Mouse (Mus musculus): ENCODE measurements at regions not wholly inside any gene's neighbourhood (a gene's known extent, or its start where the extent isn't known, plus 50 kb on each side); places are given as distances from the start of the nearest gene placed in this dataset.

DNA sequence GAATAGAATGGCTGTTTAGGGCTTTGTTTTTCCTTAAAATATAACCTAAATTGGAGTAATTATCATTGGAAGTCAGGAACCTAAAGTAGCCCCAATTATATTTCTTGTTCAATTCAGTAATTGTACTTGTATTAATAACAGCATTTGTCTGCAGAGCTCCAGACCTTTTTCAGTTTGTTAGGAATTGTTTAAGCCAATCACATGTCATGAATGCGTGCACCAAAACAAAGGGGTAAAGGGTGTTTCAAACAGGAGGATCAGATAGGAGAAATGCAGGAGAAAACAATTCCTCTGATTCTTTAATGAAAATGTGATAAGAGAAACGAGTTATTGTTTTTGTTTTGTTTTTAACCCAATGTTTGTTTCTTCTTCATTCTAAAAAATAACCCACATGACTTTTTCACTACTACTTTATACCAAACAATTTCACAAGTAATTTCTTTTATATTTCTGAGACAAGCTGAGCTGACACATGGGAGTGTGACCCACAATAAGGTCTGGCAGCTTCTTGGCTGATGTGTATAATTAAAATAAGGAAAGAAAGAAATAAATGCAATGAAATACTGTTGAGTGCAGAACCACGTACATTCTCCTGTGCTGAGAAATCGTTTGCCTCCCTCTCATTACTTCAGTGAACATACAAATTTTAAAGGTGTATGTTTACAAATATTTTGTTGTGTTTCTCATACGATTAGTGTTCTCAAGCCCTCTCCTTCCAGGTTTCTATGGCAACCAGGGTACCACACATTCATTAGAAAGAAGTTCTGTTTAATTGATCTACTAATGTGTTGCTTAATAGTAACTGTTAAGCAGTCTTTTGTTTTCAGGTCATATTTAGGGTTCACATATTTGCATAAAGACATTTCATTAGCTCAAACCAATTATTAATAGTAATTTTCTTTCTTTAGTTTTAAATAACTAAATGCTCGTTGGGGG is 397.7 kb downstream of the Isl1 start:
- Histone ChIP-seq H3K27me3 (no peaks in the 10 kb centered on the region), H3K9me3 (no peaks in the 10 kb centered on the region), H3K36me3 (no peaks in the 10 kb centered on the region), H3K9ac (replicated peaks) (no peak overlapping the region), H3K4me3 (replicated peaks) (no peak overlapping the region), H3K27ac (no peak overlapping the region), H3K4me1 (replicated peaks) (peaks cover 3% of the 10 kb centered on the region; the same call in 1 of the 2 replicates), H3K4me2 (replicated peaks) (no peak overlapping the region)
- WGBS, result 60% methylated on average over 6 of the region's 6 CpGs
- ATAC-seq, result peak; percentile 34; the same call in 1 of the 2 replicates

- H3K4me3 ChIP-seq (replicated peaks), result no peak overlapping the region
- no peak overlapping the region for H3K27ac ChIP-seq
- peak; percentile 86 for ATAC-seq
- H3K36me3 ChIP-seq, result no peaks in the 10 kb centered on the region
- no peaks in the 10 kb centered on the region for H3K27me3 ChIP-seq
- H3K9ac ChIP-seq (replicated peaks), result no peak overlapping the region
- WGBS, result 17% methylated on average over 8 of the region's 8 CpGs
- peak overlapping the region; percentile 12; the same call in 1 of the 2 replicates for H3K4me2 ChIP-seq (replicated peaks)
- no peaks in the 10 kb centered on the region for H3K9me3 ChIP-seq
- peaks cover 3% of the 10 kb centered on the region; the same call in 1 of the 2 replicates for H3K4me1 ChIP-seq (replicated peaks)
Measured at GRCm38 (mm10) chr13:115910866-115911449, 398.5 kb downstream of the Isl1 start.

GRCm38 (mm10) chr13:115880616-115881015 is 428.9 kb downstream of the Isl1 start:
- H3K27me3 ChIP-seq, result no peaks in the 10 kb centered on the region
- WGBS, result 74% methylated on average over 1 of the region's 1 CpGs
- no peak for ATAC-seq
- no peak overlapping the region for H3K27ac ChIP-seq
- H3K36me3 ChIP-seq, result no peaks in the 10 kb centered on the region
- H3K4me2 ChIP-seq (replicated peaks), result no peak overlapping the region
- H3K9ac ChIP-seq (replicated peaks), result no peak overlapping the region
- no peaks in the 10 kb centered on the region for H3K4me1 ChIP-seq (replicated peaks)
- no peaks in the 10 kb centered on the region for H3K9me3 ChIP-seq
- no peak overlapping the region for H3K4me3 ChIP-seq (replicated peaks)

DNA sequence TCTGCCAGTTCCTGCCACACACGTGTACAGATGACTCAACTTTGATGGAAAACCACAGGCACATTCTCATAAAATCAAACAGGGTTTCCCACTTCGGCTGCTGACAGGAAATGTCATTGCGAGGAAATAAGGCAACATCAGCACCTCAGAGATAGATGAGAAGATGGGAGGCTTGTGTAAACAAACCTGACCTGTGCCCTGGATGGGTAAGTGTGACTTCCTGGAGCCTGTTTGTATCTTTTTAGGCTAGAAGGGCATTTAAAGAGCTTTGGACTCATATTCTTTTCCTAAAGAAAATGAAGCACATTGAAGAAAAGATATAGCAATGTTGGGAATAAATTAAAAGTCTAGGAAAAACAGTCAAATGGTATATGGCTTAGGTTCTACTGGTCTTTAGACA is 449.0 kb downstream of the Isl1 start:
- Histone ChIP-seq H3K27ac (no peak overlapping the region), H3K36me3 (no peaks in the 10 kb centered on the region), H3K27me3 (no peaks in the 10 kb centered on the region), H3K9me3 (no peaks in the 10 kb centered on the region), H3K9ac (replicated peaks) (no peak overlapping the region), H3K4me2 (replicated peaks) (no peak overlapping the region), H3K4me1 (replicated peaks) (no peaks in the 10 kb centered on the region), H3K4me3 (replicated peaks) (no peak overlapping the region)
- ATAC-seq, result no peak
- 67% methylated on average over 3 of the region's 3 CpGs for WGBS

DNA sequence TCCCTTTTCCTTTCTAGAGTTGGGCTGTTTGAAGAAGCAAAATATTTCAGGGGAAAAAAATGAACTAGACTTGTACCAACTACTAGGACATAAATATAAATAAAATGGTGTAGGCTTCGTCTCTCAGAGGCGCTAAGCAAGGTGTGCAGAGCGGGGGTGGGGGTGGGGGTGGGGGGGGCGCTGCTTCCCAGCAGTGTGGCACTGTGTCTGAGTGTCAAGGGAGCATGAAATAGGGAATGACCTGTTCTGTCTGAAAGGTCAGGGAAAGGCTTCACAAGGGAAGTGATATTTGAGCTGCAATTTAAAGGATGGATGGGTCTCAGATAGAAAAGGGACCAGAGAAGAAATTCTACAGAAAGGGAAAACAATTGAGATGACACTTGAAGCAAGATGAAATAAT is 452.9 kb downstream of the Isl1 start:
- no peaks in the 10 kb centered on the region for H3K36me3 ChIP-seq
- no peaks in the 10 kb centered on the region for H3K9me3 ChIP-seq
- H3K9ac ChIP-seq (replicated peaks), result no peak overlapping the region
- 94% methylated on average over 4 of the region's 4 CpGs for WGBS
- no peak for ATAC-seq
- no peak overlapping the region for H3K4me3 ChIP-seq (replicated peaks)
- H3K27ac ChIP-seq, result no peak overlapping the region
- no peaks in the 10 kb centered on the region for H3K4me1 ChIP-seq (replicated peaks)
- H3K27me3 ChIP-seq, result no peaks in the 10 kb centered on the region
- H3K4me2 ChIP-seq (replicated peaks), result no peak overlapping the region

DNA sequence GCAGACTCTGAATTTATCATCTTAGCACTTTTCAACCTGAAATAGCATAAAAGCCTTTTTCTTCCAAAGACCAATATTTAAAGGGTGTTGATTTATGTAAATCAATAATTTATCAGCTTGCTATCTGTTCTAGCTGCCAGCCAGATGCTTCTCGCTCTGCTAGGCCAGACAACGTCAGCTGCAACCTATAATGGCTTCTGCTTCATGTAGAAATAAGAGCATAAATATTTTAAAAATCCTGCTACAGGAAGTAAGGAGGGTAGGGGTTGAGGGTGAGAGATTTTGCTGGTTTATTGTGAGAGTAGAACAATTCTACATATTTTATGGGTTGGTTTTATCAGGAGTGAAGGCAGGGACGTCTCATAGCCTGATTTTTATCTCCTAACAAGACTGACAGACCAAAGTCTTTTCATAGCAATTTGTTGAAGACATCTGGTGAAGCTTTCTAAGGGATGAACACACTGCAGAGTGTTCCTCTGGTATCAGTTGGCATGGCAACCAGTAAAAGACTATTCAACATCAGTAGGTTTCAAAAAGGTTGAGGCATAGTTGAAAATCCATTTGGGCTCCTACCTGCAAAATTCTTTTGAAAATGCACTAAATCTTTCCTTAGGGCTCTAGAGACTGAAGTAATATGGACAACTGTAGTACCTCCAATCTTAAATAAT is 456.7 kb downstream of the Isl1 start:
- 50% methylated on average over 3 of the region's 3 CpGs for WGBS
- no peak overlapping the region for H3K4me2 ChIP-seq (replicated peaks)

DNA sequence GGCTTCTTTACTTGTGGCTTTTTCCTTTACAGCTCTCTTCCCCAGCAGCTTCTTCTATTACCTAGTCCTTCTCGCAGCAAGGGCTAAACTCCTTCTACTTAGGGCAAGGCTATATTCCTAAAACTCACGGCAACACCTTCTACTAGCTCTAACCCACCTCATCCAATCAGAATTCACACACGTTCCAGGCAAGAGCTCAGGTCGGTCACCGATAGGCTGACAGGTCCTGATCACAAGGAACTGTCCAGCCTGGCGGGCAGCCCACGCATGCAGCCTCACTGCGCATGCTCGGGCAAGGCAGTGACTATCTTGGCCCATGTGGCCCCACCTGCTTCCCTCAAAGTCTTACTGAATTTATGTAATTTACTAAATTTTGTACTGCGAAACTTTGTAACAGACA is 466.4 kb downstream of the Isl1 start:
- Histone ChIP-seq H3K27ac (no peak overlapping the region), H3K4me1 (replicated peaks) (no peaks in the 10 kb centered on the region), H3K4me3 (replicated peaks) (no peak overlapping the region), H3K36me3 (no peaks in the 10 kb centered on the region), H3K9me3 (no peaks in the 10 kb centered on the region), H3K27me3 (no peaks in the 10 kb centered on the region), H3K9ac (replicated peaks) (no peak overlapping the region), H3K4me2 (replicated peaks) (no peak overlapping the region)
- ATAC-seq, result no peak
- 70% methylated on average over 10 of the region's 10 CpGs for WGBS

More for the DNA sequence above, 456.7 kb downstream of the Isl1 start:
- Histone ChIP-seq H3K9ac (replicated peaks) (no peak overlapping the region), H3K9me3 (no peaks in the 10 kb centered on the region), H3K4me3 (replicated peaks) (no peak overlapping the region), H3K36me3 (no peaks in the 10 kb centered on the region), H3K4me1 (replicated peaks) (no peaks in the 10 kb centered on the region), H3K27ac (no peak overlapping the region), H3K27me3 (no peaks in the 10 kb centered on the region)
- peak; percentile 56 for ATAC-seq

DNA sequence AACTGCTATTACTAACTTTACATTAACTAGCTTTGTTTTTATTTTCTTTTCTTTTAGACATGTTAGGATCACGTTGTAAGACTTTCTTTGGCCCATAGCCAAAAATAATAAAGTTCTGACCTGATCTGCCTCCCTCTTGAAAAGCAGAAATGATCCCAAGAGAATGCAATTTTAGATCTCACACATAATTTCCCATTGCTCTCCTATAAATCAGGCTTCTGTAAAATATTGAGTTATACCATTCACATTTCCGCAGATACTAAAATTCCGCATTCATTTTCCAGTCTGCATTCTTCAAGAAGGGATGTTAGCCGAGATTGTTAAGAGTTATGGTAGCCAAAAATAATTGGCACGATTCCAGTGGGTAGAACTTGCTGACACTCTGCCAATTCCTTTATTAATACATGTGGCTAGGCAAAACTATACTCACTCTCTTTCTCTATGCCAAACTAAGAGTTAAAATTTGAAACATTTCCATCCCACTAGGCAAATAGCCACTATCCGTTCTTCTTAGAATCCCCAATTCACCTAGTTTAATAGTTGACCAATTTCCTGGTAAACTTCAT is 473.2 kb downstream of the Isl1 start:
- ATAC-seq, result no peak
- no peaks in the 10 kb centered on the region for H3K9me3 ChIP-seq
- no peaks in the 10 kb centered on the region for H3K36me3 ChIP-seq
- H3K27me3 ChIP-seq, result no peaks in the 10 kb centered on the region
- no peaks in the 10 kb centered on the region for H3K4me1 ChIP-seq (replicated peaks)
- no peak overlapping the region for H3K4me3 ChIP-seq (replicated peaks)
- H3K4me2 ChIP-seq (replicated peaks), result no peak overlapping the region
- H3K9ac ChIP-seq (replicated peaks), result no peak overlapping the region
- 83% methylated on average over 6 of the region's 6 CpGs for WGBS
- no peak overlapping the region for H3K27ac ChIP-seq

DNA sequence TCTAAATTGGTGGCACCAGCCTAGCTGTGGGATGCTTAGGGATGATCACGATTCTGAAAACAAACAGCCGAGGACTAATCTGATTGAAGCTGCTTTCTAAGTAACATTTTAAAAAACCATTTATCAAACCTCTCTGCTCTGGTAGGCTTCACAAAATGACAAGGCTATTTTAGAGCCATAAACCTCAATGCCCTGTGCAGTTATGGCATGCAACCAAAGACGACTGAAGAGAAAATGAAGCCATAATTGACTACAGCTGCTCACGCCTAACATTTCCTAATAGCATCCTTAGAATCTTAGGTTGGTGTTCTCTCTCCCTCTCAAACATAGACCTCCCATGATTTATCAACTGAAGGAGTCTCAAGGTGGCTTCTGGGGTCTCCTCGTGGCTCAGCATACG is 484.3 kb downstream of the Isl1 start:
- no peak for ATAC-seq
- Histone ChIP-seq H3K4me1 (replicated peaks) (no peaks in the 10 kb centered on the region), H3K27me3 (no peaks in the 10 kb centered on the region), H3K9me3 (no peaks in the 10 kb centered on the region), H3K9ac (replicated peaks) (no peak overlapping the region), H3K27ac (no peak overlapping the region), H3K36me3 (no peaks in the 10 kb centered on the region), H3K4me3 (replicated peaks) (no peak overlapping the region), H3K4me2 (replicated peaks) (no peak overlapping the region)
- 86% methylated on average over 6 of the region's 6 CpGs for WGBS

DNA sequence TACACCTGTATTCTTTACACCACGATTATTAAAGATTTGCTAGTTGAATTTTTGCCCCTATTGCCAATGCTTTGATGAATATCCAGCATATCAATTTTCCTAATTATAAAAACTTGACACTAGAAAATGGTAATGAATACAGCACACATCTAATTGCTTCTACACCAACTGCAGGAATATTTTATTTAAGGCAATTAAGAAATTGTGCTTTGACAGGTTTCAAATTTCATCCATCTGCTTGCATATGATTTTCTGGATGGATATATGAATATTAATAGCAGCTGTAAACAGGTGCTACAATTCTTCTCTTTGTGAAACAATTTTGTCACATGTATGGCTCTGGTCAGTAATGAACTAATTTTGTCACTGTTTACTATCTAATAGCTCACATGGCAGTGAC is 487.0 kb downstream of the Isl1 start:
- H3K9me3 ChIP-seq, result no peaks in the 10 kb centered on the region
- H3K36me3 ChIP-seq, result no peaks in the 10 kb centered on the region
- no peaks in the 10 kb centered on the region for H3K4me1 ChIP-seq (replicated peaks)
- no peak overlapping the region for H3K4me2 ChIP-seq (replicated peaks)
- ATAC-seq, result no peak
- no peak overlapping the region for H3K27ac ChIP-seq
- no peak overlapping the region for H3K4me3 ChIP-seq (replicated peaks)
- WGBS, result 43% methylated on average over 1 of the region's 1 CpGs
- H3K9ac ChIP-seq (replicated peaks), result no peak overlapping the region
- no peaks in the 10 kb centered on the region for H3K27me3 ChIP-seq

DNA sequence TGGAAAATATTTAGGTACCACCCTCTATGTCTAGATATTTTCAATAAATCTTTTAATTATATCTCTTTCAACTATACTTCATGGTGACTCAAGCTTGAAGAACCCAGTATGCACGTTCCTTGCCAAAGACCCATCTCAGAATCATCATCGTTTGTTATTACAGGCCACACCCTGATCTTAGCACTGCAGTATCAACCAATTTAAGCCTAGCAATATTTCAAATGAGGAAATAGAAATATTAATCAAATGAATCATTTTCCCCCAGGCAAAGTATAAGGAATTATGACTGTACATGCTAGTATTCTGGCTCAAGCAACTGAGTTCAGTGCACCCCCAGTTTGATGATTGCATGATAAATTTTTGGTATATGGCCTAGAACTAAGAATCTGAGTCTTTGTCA is 495.3 kb downstream of the Isl1 start:
- Histone ChIP-seq H3K36me3 (no peaks in the 10 kb centered on the region), H3K9me3 (no peaks in the 10 kb centered on the region), H3K27ac (no peak overlapping the region), H3K4me2 (replicated peaks) (no peak overlapping the region), H3K9ac (replicated peaks) (no peak overlapping the region), H3K4me3 (replicated peaks) (no peak overlapping the region), H3K4me1 (replicated peaks) (no peaks in the 10 kb centered on the region), H3K27me3 (no peaks in the 10 kb centered on the region)
- no peak for ATAC-seq
- 87% methylated on average over 2 of the region's 2 CpGs for WGBS

DNA sequence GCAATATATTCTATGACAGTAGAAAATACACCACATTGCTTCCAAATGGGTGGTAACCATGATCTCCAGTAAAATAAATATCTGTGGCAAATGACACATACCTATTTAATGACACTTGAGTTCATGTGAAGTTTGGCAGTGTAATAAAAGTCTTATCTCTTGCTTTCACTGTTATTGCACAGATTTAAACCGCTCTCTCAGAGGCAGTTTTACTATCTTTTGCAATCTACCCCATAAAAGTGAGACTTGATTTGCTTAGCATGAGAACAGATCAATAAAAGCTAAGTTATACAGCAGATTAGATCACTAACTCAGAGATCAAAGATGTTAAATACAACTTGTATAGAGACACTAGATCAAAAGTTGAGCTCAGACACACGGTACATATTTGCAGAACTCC is 510.2 kb downstream of the Isl1 start:
- no peaks in the 10 kb centered on the region for H3K9me3 ChIP-seq

More for the DNA sequence above, 510.2 kb downstream of the Isl1 start:
- H3K27ac ChIP-seq, result no peak overlapping the region
- H3K36me3 ChIP-seq, result no peaks in the 10 kb centered on the region
- H3K9ac ChIP-seq (replicated peaks), result no peak overlapping the region
- no peaks in the 10 kb centered on the region for H3K4me1 ChIP-seq (replicated peaks)
- H3K4me2 ChIP-seq (replicated peaks), result no peak overlapping the region
- WGBS, result 71% methylated on average over 2 of the region's 2 CpGs
- ATAC-seq, result no peak
- no peaks in the 10 kb centered on the region for H3K27me3 ChIP-seq
- H3K4me3 ChIP-seq (replicated peaks), result no peak overlapping the region
